Mouse (Mus musculus) ES-E14 (cell line): ENCODE results near the gene Fus. TPM values are rescaled to one million over a fixed set of nuclear protein-coding genes. Genes with fewer than 3 reads are reported as not detected.
"Not testable (repeated sequence)": the region's sequence is repeated elsewhere in the genome, so short reads cannot be mapped to it uniquely, and the experiment has no call there.

Experiments
- DNase-seq: peaks from one replicate; pipeline ENCODE4 v3.0.0-alpha.2; 2013; ENCODE audit warnings: low read depth, low spot score
- H3K27ac ChIP-seq: 2 replicates; pipeline ENCODE4 v1.5.1; 2012; ENCODE audit warnings: low read depth, mild to moderate bottlenecking, low read length, moderate library complexity, mixed read lengths; ENCODE audit not compliant: poor library complexity, insufficient read depth, severe bottlenecking
- H3K36me3 ChIP-seq: 2 replicates; pipeline ENCODE4 v1.6.1; 2012; ENCODE audit warnings: mild to moderate bottlenecking, low read length, moderate library complexity, mixed read lengths; ENCODE audit not compliant: control insufficient read depth, poor library complexity, insufficient read depth, severe bottlenecking
- H3K4me1 ChIP-seq, 2 experiments: fragments of 150-350 bp in 1 of 2; sonication (generic) in 1 of 2; 2 replicates each; pipeline ENCODE4 v1.6.1; 2012; ENCODE audit warnings: low read length in 2 of 2, mild to moderate bottlenecking in 1 of 2, mixed read lengths in 1 of 2; ENCODE audit not compliant: control insufficient read depth in 2 of 2, insufficient read depth in 2 of 2, poor library complexity in 1 of 2
- H3K4me3 ChIP-seq, 2 experiments: fragments of 150-350 bp in 1 of 2; sonication (generic) in 1 of 2; 2 replicates each; pipeline ENCODE4 v1.5.1; 2012; ENCODE audit warnings: low read length in 2 of 2, low read depth in 1 of 2, mild to moderate bottlenecking in 1 of 2, mixed read lengths in 1 of 2; ENCODE audit not compliant: insufficient read depth in 1 of 2, poor library complexity in 1 of 2, severe bottlenecking in 1 of 2
- H3K9ac ChIP-seq: 2 replicates; pipeline ENCODE4 v1.6.1; 2012; ENCODE audit warnings: low read depth, mild to moderate bottlenecking, low read length, mixed read lengths; ENCODE audit not compliant: poor library complexity, insufficient read depth, severe bottlenecking
- H3K9me3 ChIP-seq: fragments of 150-350 bp; sonication (generic); 2 replicates; pipeline ENCODE4 v1.6.1; 2012; ENCODE audit warnings: low read depth, mild to moderate bottlenecking, low read length; ENCODE audit not compliant: control insufficient read depth, insufficient read depth
- CHD2 ChIP-seq: IDR thresholded peaks from 2 replicates; pipeline ENCODE4 v1.6.1; 2014; ENCODE audit warnings: mild to moderate bottlenecking, low read depth, low read length, inconsistent platforms
- HCFC1 ChIP-seq: IDR thresholded peaks from 2 replicates; pipeline ENCODE4 v1.6.1; 2012; ENCODE audit warnings: low read length, inconsistent platforms, borderline replicate concordance; ENCODE audit not compliant: insufficient read depth
- MAFK ChIP-seq: IDR thresholded peaks from 2 replicates; pipeline ENCODE4 v1.6.1; 2014; ENCODE audit warnings: mild to moderate bottlenecking, low read depth, low read length, inconsistent platforms; ENCODE audit not compliant: insufficient read depth
- ZC3H11A ChIP-seq: IDR thresholded peaks from 2 replicates; pipeline ENCODE4 v1.6.1; 2012; ENCODE audit warnings: low read depth, mild to moderate bottlenecking, inconsistent platforms, low read length, borderline replicate concordance
- ZNF384 ChIP-seq: IDR thresholded peaks from 2 replicates; pipeline ENCODE4 v1.6.1; 2012; ENCODE audit warnings: low read depth, low read length, inconsistent platforms
- in situ Hi-C, 2 experiments: fragments of 600-800 bp; cut with MboI; formaldehyde crosslinking; loops; one replicate each; pipeline ENCODE4 v1.15.1; 2025; ENCODE audit warnings: low sequenced_read_pairs in 2 of 2, inconsistent platforms in 1 of 2; ENCODE audit not compliant: unreplicated experiment in 2 of 2
- total RNA-seq: library from RNA; depleted of rRNA; stranded (reverse); fragments of 300-350 nt; gene quantifications from 2 replicates; pipeline ENCODE4 v1.2.3, GENCODE M21; 2012

The Fus gene
- total RNA-seq, 1 experiment, result 142 TPM

- Histone ChIP-seq H3K9me3 (no peaks in the 10 kb centered on the region), H3K27ac (0 out of 2 replicates have a peak overlapping the region, but pooled peaks have one; percentile 7), H3K36me3 (no peaks in the 10 kb centered on the region), H3K4me1 (peaks cover 13 to 26% of the 10 kb centered on the region in 2 experiments; a peak in 3 of 4 replicates), H3K9ac (peak overlapping the region; percentile 91), H3K4me3 (peak overlapping the region; percentile 81 to 89)
- in situ Hi-C loops, result no loop called here
- TF ChIP-seq HCFC1, result 0 out of 2 replicates have a peak, but pooled peaks have one; percentile 4
- no peak for TF ChIP-seq CHD2
- no peak for DNase-seq
Measured at GRCm38 (mm10) chr7:127935748-127936159, 31.5 kb upstream of the Fus start.

GRCm38 (mm10) chr7:127936216-127936884 lies 30.9 kb upstream of the Fus start:
- in situ Hi-C loops, result no loop called here
- Histone ChIP-seq H3K9me3 (no peaks in the 10 kb centered on the region), H3K27ac (no peak overlapping the region; the same call in 1 of the 2 replicates), H3K36me3 (no peaks in the 10 kb centered on the region), H3K4me1 (peaks cover 11 to 23% of the 10 kb centered on the region in 2 experiments; a peak in 3 of 4 replicates), H3K4me3 (peak overlapping the region; percentile 81 to 89), H3K9ac (peak overlapping the region; percentile 91)
- DNase-seq, result no peak
- TF ChIP-seq ZNF384, result no peak
- no peak for TF ChIP-seq MAFK
- no peak for TF ChIP-seq HCFC1
- TF ChIP-seq ZC3H11A, result no peak
- no peak for TF ChIP-seq CHD2

- H3K9me3 ChIP-seq, H3K27ac ChIP-seq, H3K4me1 ChIP-seq, H3K4me3 ChIP-seq, H3K9ac ChIP-seq, DNase-seq, H3K36me3 ChIP-seq, in situ Hi-C loops: not testable (repeated sequence)
- peak; percentile 79 for TF ChIP-seq ZNF384
Measured at GRCm38 (mm10) chr7:127942097-127942496, 25.2 kb upstream of the Fus start.

- H3K4me3 ChIP-seq, result peak overlapping the region; percentile 48 to 65
- peak overlapping the region; percentile 62 for H3K9ac ChIP-seq
- peaks cover 0 to 5% of the 10 kb centered on the region in 2 experiments; a peak in 1 of 4 replicates for H3K4me1 ChIP-seq
- DNase-seq, result no peak
- in situ Hi-C loops, result no loop called here
- no peaks in the 10 kb centered on the region for H3K36me3 ChIP-seq
- no peak overlapping the region for H3K27ac ChIP-seq
- no peaks in the 10 kb centered on the region for H3K9me3 ChIP-seq
- no peak for TF ChIP-seq ZNF384
- no peak for TF ChIP-seq MAFK
- TF ChIP-seq HCFC1, result no peak
- no peak for TF ChIP-seq CHD2
Measured at GRCm38 (mm10) chr7:127944614-127945013, 22.6 kb upstream of the Fus start.

- TF ChIP-seq ZC3H11A (no peak), MAFK (no peak), HCFC1 (no peak), CHD2 (no peak), ZNF384 (no peak)
- no peak within 1 kb of the TSS for H3K9ac ChIP-seq
- DNase-seq, result no peak
- no peak within 1 kb of the TSS for H3K27ac ChIP-seq
- H3K4me3 ChIP-seq, result no peak within 1 kb of the TSS
- no peaks in the 10 kb centered on the region for H3K36me3 ChIP-seq
- H3K9me3 ChIP-seq, result no peaks in the 10 kb centered on the region
- in situ Hi-C loops, result no loop called here
- H3K4me1 ChIP-seq, result peaks cover 0 to 7% of the 10 kb centered on the region in 2 experiments; a peak in 1 of 4 replicates
Measured at GRCm38 (mm10) chr7:127946470-127947023, 20.7 kb upstream of the Fus start, which contains the start of gene Prss36. Prss36 (minus strand) TSS chr7:127946725.
